Mouse (Mus musculus) heart, adult 2 months (tissue): ENCODE results near the gene Tmppe. TPM values are rescaled to one million over a fixed set of nuclear protein-coding genes. Genes with fewer than 3 reads are reported as not detected.

Experiments
- DNase-seq, 2 experiments: peaks; one replicate each; pipeline ENCODE4 v3.0.0; 2021
- H3K27ac ChIP-seq: fragments of 200-600 bp; 2 replicates; pipeline ENCODE4 v1.8.1; 2022
- H3K27me3 ChIP-seq: fragments of 200-500 bp; 2 replicates; pipeline ENCODE4 v1.6.1; 2012; ENCODE audit warnings: mild to moderate bottlenecking, low read length, inconsistent platforms, mixed read lengths; ENCODE audit not compliant: control insufficient read depth, insufficient read depth
- H3K36me3 ChIP-seq: fragments of 200-500 bp; 2 replicates; pipeline ENCODE4 v1.6.1; 2012; ENCODE audit warnings: low read length, inconsistent platforms; ENCODE audit not compliant: control insufficient read depth, insufficient read depth
- H3K4me1 ChIP-seq: fragments of 200-500 bp; 2 replicates; pipeline ENCODE4 v1.6.1; 2011; ENCODE audit warnings: low read length; ENCODE audit not compliant: control insufficient read depth, insufficient read depth
- H3K4me3 ChIP-seq: fragments of 200-600 bp; 2 replicates; pipeline ENCODE4 v1.8.1; 2022
- H3K79me2 ChIP-seq: fragments of 200-500 bp; replicated peaks from 2 replicates; pipeline ENCODE4 v1.6.1; 2012; ENCODE audit warnings: mild to moderate bottlenecking, inconsistent platforms, low read length, moderate library complexity, mixed read lengths; ENCODE audit not compliant: control insufficient read depth, insufficient read depth
- H3K9ac ChIP-seq: fragments of 200-500 bp; 2 replicates; pipeline ENCODE4 v1.6.1; 2012; ENCODE audit warnings: low read depth, mild to moderate bottlenecking, control low read depth, inconsistent platforms, low read length, mixed read lengths
- CTCF ChIP-seq: fragments of 200-600 bp; IDR thresholded peaks from 2 replicates; pipeline ENCODE4 v1.8.1; 2022; ENCODE audit warnings: antibody characterized with exemption, mild to moderate bottlenecking, moderate library complexity
- EP300 ChIP-seq: fragments of 200-500 bp; IDR thresholded peaks from 2 replicates; pipeline ENCODE4 v1.6.1; 2011; ENCODE audit warnings: low read depth, low read length, control low read depth; ENCODE audit not compliant: insufficient read depth
- POLR2A ChIP-seq: fragments of 200-500 bp; IDR thresholded peaks from 2 replicates; pipeline ENCODE4 v1.6.1; 2011; ENCODE audit warnings: mild to moderate bottlenecking, low read depth, low read length, control low read depth; ENCODE audit not compliant: insufficient read depth
- WGBS: fragments of 180-500 bp; shearing (Covaris S2); methylation state at CpG from one replicate; pipeline ENCODE4 v1.1.7; 2018; 5-methylcytosine and 5-hydroxymethylcytosine counted together
- intact Hi-C: fragments of 180-260 bp; cut with DNase I; formaldehyde crosslinking; loops from one replicate; pipeline ENCODE4 v1.15.1; 2025
- polyA plus RNA-seq: library from polyadenylated mRNA; depleted of rRNA; stranded (reverse); fragments of >200 nt; gene quantifications from 2 replicates; pipeline ENCODE4 v1.2.3, GENCODE M21; 2012
- total RNA-seq, 2 experiments: library from RNA; stranded (reverse); gene quantifications; 2 replicates each; pipeline ENCODE4 v1.2.3; 2021

Tmppe gene
- total and polyA plus RNA-seq, 3 experiments, result 2.7 to 3.9 (median 3.7) TPM

GRCm38 (mm10) chr9:114384691-114385090 is 16.2 kb upstream of the Tmppe start:
- Histone ChIP-seq H3K27ac (no peak overlapping the region), H3K4me1 (peaks cover 3% of the 10 kb centered on the region; the same call in 1 of the 2 replicates), H3K4me3 (no peak overlapping the region), H3K36me3 (no peaks in the 10 kb centered on the region), H3K79me2 (no peaks in the 10 kb centered on the region), H3K27me3 (no peaks in the 10 kb centered on the region), H3K9ac (no peak overlapping the region)
- TF ChIP-seq POLR2A (no peak), CTCF (no peak), EP300 (no peak)
- 91% methylated on average over 24 of the region's 24 CpGs for WGBS
- intact Hi-C loops, result loop anchor here (10.0 kb wide), 1 partner anchor 400 kb away; no protein-coding TSS in a partner anchor
- DNase-seq, result no peak

GRCm38 (mm10) chr9:114385160-114385559 is 15.7 kb upstream of the Tmppe start:
- no peaks in the 10 kb centered on the region for H3K79me2 ChIP-seq
- no peak for TF ChIP-seq CTCF
- TF ChIP-seq POLR2A, result no peak
- no peak overlapping the region for H3K9ac ChIP-seq
- H3K4me3 ChIP-seq, result no peak overlapping the region
- no peaks in the 10 kb centered on the region for H3K36me3 ChIP-seq
- no peak overlapping the region for H3K27ac ChIP-seq
- 94% methylated on average over 10 of the region's 10 CpGs for WGBS
- H3K4me1 ChIP-seq, result peaks cover 3% of the 10 kb centered on the region; the same call in 1 of the 2 replicates
- intact Hi-C loops, result loop anchor here (10.0 kb wide), 1 partner anchor 400 kb away; no protein-coding TSS in a partner anchor
- no peak for DNase-seq
- no peaks in the 10 kb centered on the region for H3K27me3 ChIP-seq

GRCm38 (mm10) chr9:114387086-114387485 is 13.8 kb upstream of the Tmppe start:
- no peak for DNase-seq
- no peak for TF ChIP-seq EP300
- no peak for TF ChIP-seq POLR2A
- no peak for TF ChIP-seq CTCF
- no peaks in the 10 kb centered on the region for H3K36me3 ChIP-seq
- WGBS, result 56% methylated on average over 6 of the region's 6 CpGs
- intact Hi-C loops, result loop anchor here (10.0 kb wide), 1 partner anchor 402 kb away; no protein-coding TSS in a partner anchor
- no peak overlapping the region for H3K27ac ChIP-seq
- H3K9ac ChIP-seq, result no peak overlapping the region
- H3K27me3 ChIP-seq, result no peaks in the 10 kb centered on the region
- no peak overlapping the region for H3K4me3 ChIP-seq
- H3K4me1 ChIP-seq, result peaks cover 3% of the 10 kb centered on the region; the same call in 1 of the 2 replicates
- H3K79me2 ChIP-seq, result no peaks in the 10 kb centered on the region

GRCm38 (mm10) chr9:114388288-114388687 is 12.6 kb upstream of the Tmppe start:
- Histone ChIP-seq H3K4me3 (no peak overlapping the region), H3K27me3 (no peaks in the 10 kb centered on the region), H3K27ac (peak overlapping the region; percentile 69; the same call in 1 of the 2 replicates), H3K79me2 (no peaks in the 10 kb centered on the region), H3K36me3 (no peaks in the 10 kb centered on the region), H3K4me1 (peaks cover 3% of the 10 kb centered on the region; the same call in 1 of the 2 replicates), H3K9ac (no peak overlapping the region)
- WGBS, result 62% methylated on average over 8 of the region's 8 CpGs
- intact Hi-C loops, result loop anchor here (10.0 kb wide), 1 partner anchor 403 kb away; no protein-coding TSS in a partner anchor
- DNase-seq, result no peak
- TF ChIP-seq POLR2A (no peak), CTCF (no peak), EP300 (no peak)

- TF ChIP-seq POLR2A (no peak), EP300 (no peak), CTCF (no peak)
- H3K36me3 ChIP-seq, result no peaks in the 10 kb centered on the region
- peaks cover 3% of the 10 kb centered on the region; the same call in 1 of the 2 replicates for H3K4me1 ChIP-seq
- 56% methylated on average over 3 of the region's 3 CpGs for WGBS
- H3K4me3 ChIP-seq, result no peak overlapping the region
- H3K79me2 ChIP-seq, result no peaks in the 10 kb centered on the region
- intact Hi-C loops, result loop anchor here (10.0 kb wide), 1 partner anchor 404 kb away; no protein-coding TSS in a partner anchor
- no peaks in the 10 kb centered on the region for H3K27me3 ChIP-seq
- peak in 1 of 2 experiments; percentile 31 for DNase-seq
- H3K27ac ChIP-seq, result peak overlapping the region; percentile 69
- no peak overlapping the region for H3K9ac ChIP-seq
These were observed 12.1 kb upstream of the Tmppe start for GRCm38 (mm10) chr9:114388701-114389370.

- TF ChIP-seq CTCF (peak; percentile 61), EP300 (no peak), POLR2A (no peak)
- intact Hi-C loops, result loop anchor here (10.0 kb wide), 1 partner anchor 405 kb away; no protein-coding TSS in a partner anchor
These were observed 11.5 kb upstream of the Tmppe start for GRCm38 (mm10) chr9:114389371-114389904.

More at GRCm38 (mm10) chr9:114389371-114389904, 11.5 kb upstream of the Tmppe start:
- no peaks in the 10 kb centered on the region for H3K36me3 ChIP-seq
- H3K9ac ChIP-seq, result no peak overlapping the region
- DNase-seq, result peak in 1 of 2 experiments; percentile 18
- H3K79me2 ChIP-seq, result no peaks in the 10 kb centered on the region
- H3K4me1 ChIP-seq, result peaks cover 3% of the 10 kb centered on the region; the same call in 1 of the 2 replicates
- no peaks in the 10 kb centered on the region for H3K27me3 ChIP-seq
- no peak overlapping the region; the same call in 1 of the 2 replicates for H3K4me3 ChIP-seq
- 77% methylated on average over 8 of the region's 8 CpGs for WGBS
- peak overlapping the region; percentile 69 for H3K27ac ChIP-seq
